Mouse (Mus musculus) small intestine, adult 2 months (tissue): ENCODE results near the gene Fgf23.

Experiments used
- CTCF ChIP-seq: fragments of 200-500 bp; IDR thresholded peaks from 2 replicates; pipeline ENCODE4 v1.5.1; 2012; ENCODE audit warnings: low read depth, mild to moderate bottlenecking, control low read depth, inconsistent platforms, low read length, moderate library complexity, mixed read lengths; ENCODE audit not compliant: insufficient replicate concordance, insufficient read length; ENCODE audit errors: extremely low read depth
- POLR2A ChIP-seq: fragments of 200-500 bp; IDR thresholded peaks from 2 replicates; pipeline ENCODE4 v1.6.1; 2012; ENCODE audit warnings: low read depth, mild to moderate bottlenecking, control low read depth, inconsistent platforms, low read length, moderate library complexity

GRCm38 (mm10) chr6:127059975-127060374, 12.7 kb upstream of the Fgf23 start:
- TF ChIP-seq POLR2A = no peak
- TF ChIP-seq CTCF = no peak
